Mouse (Mus musculus) testis, adult 2 months (tissue): Measurements from ENCODE around the gene Gse1.

ENCODE experiments used
- CTCF ChIP-seq: fragments of 200-500 bp; IDR thresholded peaks from 2 replicates; pipeline ENCODE4 v1.5.1; 2012; ENCODE audit warnings: low read depth, mild to moderate bottlenecking, inconsistent platforms, low read length, moderate library complexity; ENCODE audit not compliant: control insufficient read depth, insufficient read depth, insufficient replicate concordance
- POLR2A ChIP-seq: fragments of 200-500 bp; IDR thresholded peaks from 2 replicates; pipeline ENCODE4 v1.6.1; 2012; ENCODE audit warnings: low read depth, mild to moderate bottlenecking, inconsistent platforms, low read length, moderate library complexity; ENCODE audit not compliant: control insufficient read depth

DNA sequence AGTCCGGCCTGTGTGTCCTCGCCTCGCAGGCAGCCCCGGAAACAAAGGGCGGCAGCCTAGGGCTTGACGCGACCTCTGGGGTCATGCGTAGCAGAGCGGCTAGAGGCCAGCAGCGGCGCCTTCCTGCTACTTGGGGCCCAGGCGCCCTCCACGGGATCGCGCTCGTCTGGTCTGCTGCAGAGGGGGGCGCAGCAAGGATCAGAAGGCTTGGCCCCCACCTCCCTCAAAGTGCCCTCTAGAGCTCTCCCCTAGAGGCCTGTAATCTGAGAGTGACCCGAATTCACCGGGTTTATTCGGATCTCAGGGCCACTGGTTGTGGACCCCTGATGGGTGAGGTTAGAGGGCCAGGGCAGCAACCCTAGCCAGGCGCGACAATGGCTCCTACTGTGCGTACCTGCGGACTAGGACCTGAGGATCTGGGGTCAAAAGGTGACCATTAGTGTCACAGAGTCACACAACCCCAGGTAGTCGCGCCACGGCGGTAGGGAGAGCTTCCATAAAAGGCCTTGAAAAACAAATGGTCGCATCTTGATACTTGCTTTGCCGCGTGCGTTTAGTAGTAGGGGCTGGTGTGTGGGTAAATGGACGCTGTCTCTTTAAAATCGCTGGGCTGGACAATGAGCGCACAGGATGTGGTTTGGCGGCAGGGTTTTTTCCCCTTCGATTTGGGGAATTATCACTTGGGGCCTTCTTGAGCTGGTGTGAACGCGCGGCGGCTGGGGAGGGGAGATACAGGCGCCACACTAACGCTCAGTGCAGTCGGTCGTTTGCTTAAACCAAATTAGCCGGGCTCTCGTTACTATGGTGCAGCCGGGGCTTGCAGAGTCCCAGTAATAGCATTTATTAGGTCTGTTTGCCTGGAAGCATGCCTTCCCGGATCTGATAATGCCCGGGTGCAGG is 258.5 kb downstream of the Gse1 start:
- TF ChIP-seq CTCF (no peak), POLR2A (no peak)
